Mouse (Mus musculus) midbrain, embryonic 10.5 days (tissue): ENCODE measurements around the gene Ccdc154. TPM values are rescaled to one million over a fixed set of nuclear protein-coding genes. Genes with fewer than 3 reads are reported as not detected.
A peak's percentile ranks its signal among the peaks of the same experiment; 100 is the strongest.
"Not testable (repeated sequence)": the region's sequence is repeated elsewhere in the genome, so short reads cannot be mapped to it uniquely, and the experiment has no call there.

ENCODE experiments used
- DNase-seq: peaks from one replicate; pipeline ENCODE4 v3.0.0-alpha.2; 2017; ENCODE audit warnings: low spot score
- H3K27ac ChIP-seq: fragments of 300-500 bp; sonication (generic); replicated peaks from 2 replicates; pipeline ENCODE4 v1.5.1; 2016; ENCODE audit warnings: mild to moderate bottlenecking
- H3K27me3 ChIP-seq: fragments of 300-500 bp; sonication (generic); 2 replicates; pipeline ENCODE4 v1.6.1; 2016; ENCODE audit warnings: low read depth, mild to moderate bottlenecking; ENCODE audit not compliant: poor library complexity, severe bottlenecking
- H3K36me3 ChIP-seq: fragments of 300-500 bp; sonication (generic); 2 replicates; pipeline ENCODE4 v1.6.1; 2016; ENCODE audit warnings: mild to moderate bottlenecking, moderate library complexity
- H3K4me1 ChIP-seq: fragments of 300-500 bp; sonication (generic); 2 replicates; pipeline ENCODE4 v1.6.1; 2016
- H3K4me3 ChIP-seq: fragments of 300-500 bp; sonication (generic); 2 replicates; pipeline ENCODE4 v1.5.1; 2016; ENCODE audit warnings: mild to moderate bottlenecking, moderate library complexity
- H3K9me3 ChIP-seq: fragments of 300-500 bp; sonication (generic); replicated peaks from 2 replicates; pipeline ENCODE4 v1.6.1; 2016; ENCODE audit warnings: mild to moderate bottlenecking
- WGBS: fragments of 180-500 bp; shearing (Covaris S2); methylation state at CpG from one replicate; pipeline ENCODE4 v1.1.7; 2016; 5-methylcytosine and 5-hydroxymethylcytosine counted together
- polyA plus RNA-seq: library from polyadenylated mRNA; unstranded; fragments of >200 nt; fragmentation: Nextera tagmentation; extraction: Ambion mirVana; gene quantifications from 2 replicates; pipeline ENCODE4 v1.2.1, GENCODE M21; 2016

Gene Ccdc154
- polyA plus RNA-seq = not detected in 2 replicates

DNA sequence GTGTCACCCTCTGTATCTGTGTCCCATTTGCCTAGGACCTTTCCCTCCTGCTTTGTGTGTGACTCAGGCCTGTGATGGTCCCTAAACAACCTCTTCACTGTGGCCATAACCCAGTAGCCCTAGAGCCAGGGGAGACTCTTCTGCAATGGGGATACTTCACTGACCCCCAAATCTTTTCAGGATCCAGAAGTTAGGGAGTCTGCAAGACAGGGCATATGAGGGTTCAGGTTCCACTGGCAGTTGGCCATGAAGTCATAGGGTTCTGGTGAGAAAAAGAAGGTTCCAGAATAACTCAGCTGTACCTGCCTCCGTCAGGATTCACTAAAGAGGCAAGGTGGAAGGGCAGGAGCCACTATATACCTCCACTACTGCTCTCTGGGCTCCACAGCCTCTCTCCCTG, at the start of gene Ccdc154:
Gene Ccdc154, plus strand, starts transcription at position 301 of the 400 bp plus-strand sequence.
- Histone ChIP-seq H3K36me3 (peaks cover 43% of the 10 kb centered on the region), H3K27ac (no peak within 1 kb of the TSS), H3K27me3 (no peaks in the 10 kb centered on the region), H3K4me3 (no peak within 1 kb of the TSS), H3K4me1 (no peaks in the 10 kb centered on the region), H3K9me3 (no peaks in the 10 kb centered on the region)
- no peak for DNase-seq
- 85% methylated on average over 1 of the region's 1 CpGs for WGBS

DNA sequence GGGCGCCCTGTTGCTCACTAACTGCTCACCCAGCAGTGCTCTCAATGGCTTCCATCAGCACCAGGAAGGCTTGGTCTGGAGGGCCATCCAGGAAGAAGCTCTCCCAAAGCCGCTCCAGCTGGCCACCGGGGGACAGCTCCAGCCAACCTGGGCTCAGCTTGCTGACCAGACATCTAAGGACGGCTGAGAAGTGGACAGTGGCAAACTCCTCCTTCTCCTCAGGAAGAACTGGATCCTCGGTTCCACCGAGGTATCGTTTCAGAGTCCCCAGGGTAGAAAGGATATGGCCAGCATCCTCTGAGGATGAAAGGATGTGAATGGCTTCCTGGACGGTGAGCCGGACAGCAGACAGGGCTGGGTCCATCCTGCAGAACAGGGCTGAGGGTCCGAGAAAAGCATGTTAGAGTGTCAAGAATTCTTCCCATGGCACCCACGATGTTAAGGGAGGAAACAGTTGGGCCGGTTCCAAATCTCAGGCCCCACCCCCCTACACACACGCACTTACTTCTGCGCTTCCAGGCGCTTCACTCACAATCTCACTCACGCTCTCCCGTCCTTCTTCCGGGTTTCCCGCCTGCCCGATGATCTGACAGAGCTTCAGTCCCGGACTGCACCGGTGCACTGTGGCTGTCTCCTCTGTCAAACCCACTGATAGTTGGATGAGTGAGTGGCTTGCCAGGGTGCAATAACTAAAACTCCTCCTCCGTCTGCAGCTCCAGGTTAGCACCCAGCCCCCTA, 47.2 kb upstream of the Ccdc154 start:
- 16% methylated on average over 23 of the region's 23 CpGs for WGBS
- Histone ChIP-seq H3K9me3 (no peaks in the 10 kb centered on the region), H3K4me1 (peaks cover 21% of the 10 kb centered on the region), H3K4me3 (peak overlapping the region; percentile 66), H3K36me3 (peaks cover 42% of the 10 kb centered on the region), H3K27me3 (no peaks in the 10 kb centered on the region), H3K27ac (peak overlapping the region; percentile 95)
- DNase-seq = no peak

DNA sequence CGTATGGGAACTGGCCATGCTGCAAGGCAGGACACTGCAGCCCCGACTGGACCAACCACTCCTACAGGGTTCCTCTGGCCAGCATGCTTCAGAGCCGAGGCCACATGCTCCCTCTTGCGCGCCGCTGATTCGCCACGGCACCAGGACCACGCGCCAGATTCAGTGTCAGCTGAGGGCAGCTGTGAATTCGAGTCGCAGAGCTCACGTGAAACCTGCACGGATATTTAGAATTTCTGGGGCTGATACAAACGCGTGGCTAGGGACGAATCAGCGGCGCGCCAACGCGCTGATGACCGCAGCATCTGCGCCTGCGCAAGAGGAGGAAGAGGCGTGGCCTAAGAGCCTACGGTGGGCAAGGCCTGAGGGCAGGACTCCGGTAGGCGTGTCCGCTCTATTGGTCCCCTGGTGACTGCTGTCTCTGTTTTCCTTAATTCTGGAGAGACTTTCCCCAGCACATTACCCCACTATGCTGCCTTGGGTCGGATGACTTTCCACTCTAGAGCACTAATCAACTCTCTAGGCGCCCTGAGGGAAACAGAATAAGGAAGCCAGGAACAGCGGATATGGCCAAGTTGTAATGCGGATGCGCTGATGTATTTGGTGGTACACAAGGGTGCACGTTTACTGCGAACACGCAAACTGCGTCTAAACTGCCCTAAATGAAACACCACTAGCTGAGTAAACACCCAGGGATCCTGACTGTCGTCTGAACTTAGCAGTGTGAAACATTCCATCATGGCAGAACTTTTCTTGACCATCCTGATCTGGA, 46.4 kb upstream of the Ccdc154 start, which contains the start of gene Telo2:
Gene Telo2, minus strand, starts transcription at position 304 of the 769 bp plus-strand sequence.
- no peaks in the 10 kb centered on the region for H3K27me3 ChIP-seq
- H3K4me1 ChIP-seq = peaks cover 21% of the 10 kb centered on the region
- peak within 1 kb of the TSS; percentile 95 for H3K27ac ChIP-seq
- peaks cover 34% of the 10 kb centered on the region for H3K36me3 ChIP-seq
- peak within 1 kb of the TSS; percentile 66 for H3K4me3 ChIP-seq
- 5% methylated on average over 40 of the region's 40 CpGs for WGBS
- no peaks in the 10 kb centered on the region for H3K9me3 ChIP-seq
- peak; percentile 92 for DNase-seq

DNA sequence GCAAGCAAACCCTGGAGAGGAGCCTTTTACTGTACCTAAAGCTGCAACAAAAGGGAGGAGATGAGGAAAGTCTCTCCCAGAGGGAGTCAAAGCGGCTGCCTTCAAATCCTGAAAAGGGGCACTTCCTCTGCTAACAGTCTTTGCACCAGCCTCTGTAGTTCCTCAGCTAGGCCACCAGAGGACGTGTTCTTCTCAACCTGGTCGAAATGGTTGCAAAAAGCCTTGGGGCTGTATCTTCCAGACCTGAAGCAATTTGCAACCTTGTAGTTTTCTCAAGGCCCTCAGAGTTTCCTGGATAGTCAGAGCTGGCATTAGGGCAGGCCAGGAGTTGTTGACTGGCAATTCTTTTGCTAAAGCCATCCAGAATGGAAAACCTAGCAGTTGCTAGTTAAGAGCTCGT, 45.0 kb upstream of the Ccdc154 start:
- H3K4me3 ChIP-seq = no peak overlapping the region
- H3K36me3 ChIP-seq = peaks cover 20% of the 10 kb centered on the region
- H3K27me3 ChIP-seq = no peaks in the 10 kb centered on the region
- peaks cover 21% of the 10 kb centered on the region for H3K4me1 ChIP-seq
- no peak for DNase-seq
- 32% methylated on average over 4 of the region's 4 CpGs for WGBS
- no peaks in the 10 kb centered on the region for H3K9me3 ChIP-seq
- no peak overlapping the region for H3K27ac ChIP-seq

DNA sequence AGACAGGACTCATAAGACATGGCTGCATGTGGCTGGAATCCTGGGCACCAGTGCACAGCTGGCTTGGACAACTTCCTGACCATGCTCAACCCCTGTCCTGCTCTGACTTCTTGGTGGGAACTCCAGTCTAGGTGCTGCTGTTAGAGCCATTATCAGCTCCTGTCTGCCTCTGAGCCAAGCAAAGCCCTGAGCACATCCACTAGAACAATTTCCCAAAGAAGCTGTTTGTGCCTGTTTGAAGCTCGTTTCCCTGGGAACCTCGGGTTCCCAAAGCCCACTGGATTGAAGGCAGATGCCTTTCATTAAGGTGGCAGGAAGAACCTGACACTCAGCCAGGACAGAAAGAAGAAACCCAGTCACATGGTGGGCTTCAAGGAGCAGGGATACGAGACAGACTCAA, 41.9 kb upstream of the Ccdc154 start, which contains the start of gene Ptx4:
Gene Ptx4, plus strand, starts transcription at position 355 of the 400 bp plus-strand sequence.
- peaks cover 8% of the 10 kb centered on the region for H3K4me1 ChIP-seq
- DNase-seq = no peak
- no peaks in the 10 kb centered on the region for H3K9me3 ChIP-seq
- WGBS = 53% methylated on average over 3 of the region's 3 CpGs
- no peak within 1 kb of the TSS for H3K27ac ChIP-seq
- H3K36me3 ChIP-seq = no peaks in the 10 kb centered on the region
- peaks cover 3% of the 10 kb centered on the region; the same call in 1 of the 2 replicates for H3K27me3 ChIP-seq
- H3K4me3 ChIP-seq = no peak within 1 kb of the TSS

DNA sequence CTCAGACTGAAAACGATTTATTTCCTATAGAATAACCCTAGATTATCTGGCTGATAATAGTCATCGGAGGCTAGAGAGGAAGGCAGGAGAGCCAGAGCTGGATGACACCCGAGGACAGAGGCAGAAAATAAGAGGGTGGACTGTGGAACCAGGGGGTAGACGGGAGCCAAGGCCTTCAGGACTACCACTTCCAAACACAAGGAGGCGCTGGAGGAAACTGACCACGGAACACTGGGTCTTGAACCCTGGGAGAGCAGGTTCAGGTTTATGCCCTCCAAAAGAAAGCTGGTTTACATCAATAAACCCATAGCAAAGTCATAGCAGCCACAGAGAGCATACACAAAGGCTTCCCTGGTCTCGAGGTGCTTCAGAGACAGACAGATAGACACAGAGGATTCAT, 38.3 kb upstream of the Ccdc154 start:
- DNase-seq = no peak

DNA sequence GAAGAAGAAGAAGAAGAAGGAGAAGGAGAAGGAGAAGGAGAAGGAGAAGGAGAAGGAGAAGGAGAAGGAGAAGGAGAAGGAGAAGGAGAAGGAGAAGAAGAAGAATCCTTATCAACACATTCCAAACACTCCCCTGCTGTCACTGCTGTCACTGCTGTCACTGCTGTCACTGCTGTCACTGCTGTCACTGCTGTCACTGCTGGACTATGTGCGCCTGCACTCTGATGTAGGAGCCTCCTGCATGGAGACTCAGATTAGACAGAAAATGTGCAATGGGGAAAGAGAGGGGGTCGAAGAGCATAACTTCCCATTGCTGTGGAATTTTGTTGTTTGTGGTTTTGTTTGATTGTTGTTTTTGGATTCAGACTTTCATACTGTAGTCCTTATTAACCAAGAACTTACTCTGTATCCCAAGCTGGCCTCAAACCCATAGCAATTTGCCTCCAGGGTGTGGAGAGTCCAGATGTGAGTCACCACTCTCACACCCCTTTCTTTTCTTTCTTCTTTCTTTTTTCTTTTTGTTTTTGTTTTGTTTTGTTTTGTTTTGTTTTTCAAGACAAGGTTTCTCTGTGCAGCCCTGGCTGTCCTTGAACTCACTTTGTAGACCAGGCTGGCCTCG, 36.7 kb upstream of the Ccdc154 start:
- H3K4me1 ChIP-seq, H3K27ac ChIP-seq, H3K27me3 ChIP-seq, DNase-seq, H3K4me3 ChIP-seq, H3K9me3 ChIP-seq, H3K36me3 ChIP-seq: not testable (repeated sequence)
- WGBS = 68% methylated on average over 3 of the region's 3 CpGs

More for the DNA sequence above, 38.3 kb upstream of the Ccdc154 start:
- Histone ChIP-seq H3K4me1 (peaks cover 3% of the 10 kb centered on the region; the same call in 1 of the 2 replicates), H3K9me3 (no peaks in the 10 kb centered on the region), H3K27me3 (peaks cover 3% of the 10 kb centered on the region; the same call in 1 of the 2 replicates), H3K27ac (no peak overlapping the region), H3K4me3 (no peak overlapping the region), H3K36me3 (no peaks in the 10 kb centered on the region)
- 28% methylated on average over 7 of the region's 7 CpGs for WGBS

DNA sequence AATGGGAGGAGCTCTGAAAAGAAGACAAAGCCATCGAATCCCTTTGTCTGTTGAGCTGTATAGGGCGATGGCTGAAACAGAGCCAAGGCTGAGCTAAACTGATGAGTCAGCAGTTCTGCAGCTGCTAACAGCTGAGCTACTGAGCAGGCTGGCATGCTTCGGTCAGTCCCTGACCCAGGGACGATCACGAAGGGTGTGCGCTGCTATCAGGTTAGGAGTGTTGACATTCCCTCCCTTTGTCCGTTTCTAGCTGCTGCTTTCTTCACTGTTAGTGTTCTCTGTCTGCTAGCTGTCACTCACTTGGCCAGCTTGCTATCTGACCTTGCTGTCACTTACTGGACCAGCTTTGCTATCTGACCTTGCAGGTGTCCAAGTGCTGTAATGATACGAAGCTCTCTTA, 35.2 kb upstream of the Ccdc154 start:
- Histone ChIP-seq H3K4me1 (peaks cover 3% of the 10 kb centered on the region; the same call in 1 of the 2 replicates), H3K27me3 (peaks cover 3% of the 10 kb centered on the region; the same call in 1 of the 2 replicates), H3K9me3 (no peaks in the 10 kb centered on the region), H3K4me3 (no peak overlapping the region), H3K36me3 (no peaks in the 10 kb centered on the region), H3K27ac (no peak overlapping the region)
- WGBS = 64% methylated on average over 8 of the region's 8 CpGs
- no peak for DNase-seq

DNA sequence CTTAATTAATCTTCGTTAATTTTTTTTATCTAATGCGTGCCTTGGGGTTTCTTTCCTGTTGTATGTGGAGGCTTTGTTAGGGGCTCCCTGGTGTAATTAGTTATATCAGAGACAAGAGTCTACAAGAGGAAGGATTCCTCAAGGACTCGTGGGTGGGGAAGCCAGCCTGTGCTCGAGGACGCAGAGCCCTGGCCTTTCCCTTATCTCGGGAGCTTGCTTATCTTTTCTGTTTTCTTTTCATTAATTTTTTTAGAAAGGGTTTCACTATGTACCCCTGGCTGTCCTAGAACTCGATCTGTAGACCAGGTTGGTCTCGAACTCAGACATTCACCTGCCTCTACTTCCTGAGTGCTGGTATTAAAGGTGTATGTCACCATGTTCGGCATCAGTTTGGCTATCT, 34.6 kb upstream of the Ccdc154 start:
- WGBS = 84% methylated on average over 9 of the region's 9 CpGs
- Histone ChIP-seq H3K4me1 (peaks cover 3% of the 10 kb centered on the region; the same call in 1 of the 2 replicates), H3K27ac (no peak overlapping the region), H3K9me3 (no peaks in the 10 kb centered on the region), H3K27me3 (peaks cover 3% of the 10 kb centered on the region; the same call in 1 of the 2 replicates), H3K4me3 (no peak overlapping the region), H3K36me3 (no peaks in the 10 kb centered on the region)
- no peak for DNase-seq

DNA sequence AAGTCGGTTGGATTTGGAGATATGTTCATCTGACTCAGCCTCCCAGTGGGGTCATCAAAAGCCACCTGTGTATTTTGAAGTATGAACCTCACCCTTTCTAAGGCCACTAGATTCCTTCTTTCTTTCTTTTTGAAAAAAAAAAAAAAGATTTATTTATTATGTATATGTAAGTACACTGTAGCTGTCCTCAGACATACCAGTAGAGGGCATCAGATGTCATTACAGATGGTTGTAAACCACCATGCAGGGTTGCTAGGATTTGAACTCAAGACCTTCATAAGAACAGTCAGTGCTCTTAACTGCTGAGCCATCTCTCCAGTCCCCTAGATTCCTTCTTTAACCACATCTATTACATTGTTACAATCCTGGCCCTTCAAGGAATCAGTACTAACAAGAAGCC, 32.2 kb upstream of the Ccdc154 start:
- Histone ChIP-seq H3K27me3 (no peaks in the 10 kb centered on the region), H3K9me3 (no peaks in the 10 kb centered on the region), H3K36me3 (no peaks in the 10 kb centered on the region), H3K4me3 (no peak overlapping the region), H3K4me1 (peaks cover 14% of the 10 kb centered on the region), H3K27ac (no peak overlapping the region)
- no peak for DNase-seq
- WGBS = 93% methylated on average over 1 of the region's 1 CpGs

DNA sequence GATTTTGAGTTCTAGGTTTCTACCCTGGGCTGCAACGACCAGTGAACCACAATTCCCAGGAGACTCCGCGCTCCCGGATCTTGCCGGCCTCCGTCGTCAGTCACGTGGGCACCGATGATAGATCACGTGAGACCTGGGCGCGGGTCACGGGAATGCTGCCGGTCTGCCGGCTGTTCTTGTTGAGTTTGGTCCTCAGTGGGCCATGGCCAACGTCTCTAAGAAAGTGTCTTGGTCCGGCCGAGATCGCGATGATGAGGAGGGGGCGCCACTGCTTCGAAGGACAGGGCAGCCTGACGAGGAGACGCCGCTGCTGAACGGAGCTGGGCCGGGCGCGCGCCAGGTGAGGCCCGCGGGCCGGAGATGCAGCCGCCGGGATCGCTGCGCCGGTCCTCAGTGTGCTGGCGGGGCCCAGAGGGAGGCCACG, 29.0 kb upstream of the Ccdc154 start, which contains the start of gene Clcn7:
Gene Clcn7, plus strand, starts transcription at position 117 of the 424 bp plus-strand sequence.
- 0 out of 2 replicates have a peak, but pooled peaks cover 8% of the 10 kb centered on the region for H3K36me3 ChIP-seq
- H3K4me1 ChIP-seq = peaks cover 12% of the 10 kb centered on the region
- peak within 1 kb of the TSS; percentile 85 for H3K4me3 ChIP-seq
- WGBS = under 1% methylated on average over 40 of the region's 40 CpGs
- peak within 1 kb of the TSS; percentile 83 for H3K27ac ChIP-seq
- DNase-seq = peak; percentile 93
- no peaks in the 10 kb centered on the region for H3K9me3 ChIP-seq
- no peaks in the 10 kb centered on the region for H3K27me3 ChIP-seq

DNA sequence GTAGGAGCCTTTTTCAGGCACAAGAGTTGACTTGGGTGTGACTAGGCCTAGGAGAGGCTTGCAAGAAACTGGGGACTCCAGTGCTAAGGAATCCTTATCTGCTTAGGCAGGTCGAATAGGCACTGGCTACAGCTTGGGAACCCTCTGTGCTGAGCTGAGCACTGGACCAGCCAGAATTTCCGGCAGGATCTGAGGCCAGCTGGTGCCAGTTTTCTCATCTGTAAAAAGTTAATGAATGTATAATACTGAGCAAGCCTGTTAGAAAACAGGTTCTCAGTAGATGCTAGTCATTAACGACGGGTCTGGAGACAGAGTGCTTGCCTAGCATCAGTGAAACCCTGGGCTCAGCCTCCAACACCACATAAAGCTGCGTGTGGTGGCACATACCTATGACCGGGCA, 26.6 kb upstream of the Ccdc154 start:
- H3K4me3 ChIP-seq = no peak overlapping the region
- 90% methylated on average over 6 of the region's 6 CpGs for WGBS
- no peak overlapping the region for H3K27ac ChIP-seq

More for the DNA sequence above, 26.6 kb upstream of the Ccdc154 start:
- Histone ChIP-seq H3K36me3 (0 out of 2 replicates have a peak, but pooled peaks cover 15% of the 10 kb centered on the region), H3K9me3 (no peaks in the 10 kb centered on the region), H3K4me1 (peaks cover 12% of the 10 kb centered on the region), H3K27me3 (no peaks in the 10 kb centered on the region)
- DNase-seq = no peak
